Mouse (Mus musculus) right cerebral cortex, postnatal 10 days (tissue): ENCODE data around the gene Ugt1a6a.
"Not testable (repeated sequence)": the region's sequence is repeated elsewhere in the genome, so short reads cannot be mapped to it uniquely, and the experiment has no call there.

Experiments
- DNase-seq, 2 experiments: peaks; one replicate each; pipeline ENCODE4 v3.0.0; 2021; ENCODE audit warnings: low spot score in 2 of 2

Ugt1a6a gene

GRCm38 (mm10) chr1:88134457-88135011 is at the start of gene Ugt1a6a:
TSS of gene Ugt1a6a (plus strand) at chr1:88134809.
- DNase-seq: peak in 1 of 2 experiments; percentile 28

- DNase-seq: no peak
Observed at GRCm38 (mm10) chr1:88086125-88086524, 48.5 kb upstream of the Ugt1a6a start.

- DNase-seq: no peak
Observed at GRCm38 (mm10) chr1:88087513-88087912, 47.1 kb upstream of the Ugt1a6a start, which contains the start of gene Ugt1a8. TSS of gene Ugt1a8 (plus strand) at chr1:88087813.

- no peak for DNase-seq
Observed at GRCm38 (mm10) chr1:88092341-88092740, 42.3 kb upstream of the Ugt1a6a start.

GRCm38 (mm10) chr1:88094270-88094676 is 40.3 kb upstream of the Ugt1a6a start:
- DNase-seq: not testable (repeated sequence)

GRCm38 (mm10) chr1:88094941-88095492 is 39.6 kb upstream of the Ugt1a6a start, which contains the start of gene Ugt1a7c:
TSS of gene Ugt1a7c (plus strand) at chr1:88095062.
- peak in 1 of 2 experiments; percentile 34 for DNase-seq

- DNase-seq: not testable (repeated sequence)
Observed at GRCm38 (mm10) chr1:88098546-88098945, 36.1 kb upstream of the Ugt1a6a start.

GRCm38 (mm10) chr1:88099691-88100090 is 34.9 kb upstream of the Ugt1a6a start:
- not testable (repeated sequence) for DNase-seq

- not testable (repeated sequence) for DNase-seq
Observed at GRCm38 (mm10) chr1:88103019-88103418, 31.6 kb upstream of the Ugt1a6a start, which contains the start of gene Ugt1a6b. TSS of gene Ugt1a6b (plus strand) at chr1:88103252.

- DNase-seq: not testable (repeated sequence)
Observed at GRCm38 (mm10) chr1:88103697-88104468, 30.7 kb upstream of the Ugt1a6a start.

GRCm38 (mm10) chr1:88104667-88105430 is 29.8 kb upstream of the Ugt1a6a start:
- no peak for DNase-seq

GRCm38 (mm10) chr1:88105656-88106055 is 29.0 kb upstream of the Ugt1a6a start:
- DNase-seq: no peak

GRCm38 (mm10) chr1:88109027-88109557 is 25.5 kb upstream of the Ugt1a6a start:
- not testable (repeated sequence) for DNase-seq

- not testable (repeated sequence) for DNase-seq
Observed at GRCm38 (mm10) chr1:88109604-88110003, 25.0 kb upstream of the Ugt1a6a start.

GRCm38 (mm10) chr1:88112769-88113168 is 21.8 kb upstream of the Ugt1a6a start:
- not testable (repeated sequence) for DNase-seq

- DNase-seq: not testable (repeated sequence)
Observed at GRCm38 (mm10) chr1:88120550-88120949, 14.1 kb upstream of the Ugt1a6a start.

GRCm38 (mm10) chr1:88121521-88121920 is 13.1 kb upstream of the Ugt1a6a start:
- not testable (repeated sequence) for DNase-seq

- not testable (repeated sequence) for DNase-seq
Observed at GRCm38 (mm10) chr1:88125827-88126360, 8.7 kb upstream of the Ugt1a6a start.

- not testable (repeated sequence) for DNase-seq
Observed at GRCm38 (mm10) chr1:88129091-88129490, 5.5 kb upstream of the Ugt1a6a start.

- DNase-seq: not testable (repeated sequence)
Observed at GRCm38 (mm10) chr1:88130223-88130622, 4.4 kb upstream of the Ugt1a6a start.

GRCm38 (mm10) chr1:88133908-88134456 is 627 bp upstream of the Ugt1a6a start:
- no peak for DNase-seq
